Mouse (Mus musculus): ENCODE results near the gene Fgf16. TPM values are rescaled to one million over a fixed set of nuclear protein-coding genes. Genes with fewer than 3 reads are reported as not detected.

Gene Fgf16
- polyA plus RNA-seq, 1 experiment from 2014 or later, result not detected

DNA sequence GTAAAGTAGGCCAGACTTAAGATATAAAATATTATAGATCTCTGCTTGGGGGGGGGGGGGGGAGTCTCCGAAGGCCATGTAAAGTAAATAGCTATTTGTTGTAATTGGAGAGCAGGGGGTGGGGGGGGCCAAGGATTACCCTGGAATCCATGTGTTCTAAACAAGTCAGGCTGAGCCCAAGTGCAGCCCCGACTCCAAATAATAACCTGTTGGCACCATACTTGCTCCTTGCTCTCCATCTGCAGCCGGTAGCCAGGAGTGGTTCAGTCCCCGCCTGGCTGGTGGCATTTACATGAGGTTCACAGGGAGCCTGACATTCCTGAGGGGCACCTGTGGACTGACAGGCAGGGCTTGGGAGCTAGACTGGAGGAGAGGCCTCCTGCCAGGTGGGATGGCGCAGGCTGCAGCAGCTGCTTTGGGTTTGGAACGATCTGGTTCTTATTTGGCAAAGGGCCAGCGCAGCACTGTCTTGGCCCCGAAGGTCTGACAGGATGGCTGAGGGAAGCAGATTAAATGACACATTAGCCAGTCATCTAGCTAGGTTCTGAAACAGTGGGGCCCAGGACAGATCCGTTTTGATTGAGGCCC is 3.2 kb downstream of the Fgf16 start:
- H3K9me3 ChIP-seq (replicated peaks), result no peaks in the 10 kb centered on the region
- H3K27ac ChIP-seq, result no peak overlapping the region
- no peak overlapping the region for H3K4me3 ChIP-seq (replicated peaks)
- DNase-seq (no peak), ATAC-seq (ENCODE audit: low read depth) (no peak)
- no peak overlapping the region for H3K9ac ChIP-seq
- 36% methylated on average over 9 of the region's 9 CpGs for WGBS (ENCODE audit: insufficient replicate concordance)
- H3K36me3 ChIP-seq, result no peaks in the 10 kb centered on the region
- no peak overlapping the region for H3K4me2 ChIP-seq
- H3K4me1 ChIP-seq (replicated peaks), result no peaks in the 10 kb centered on the region
- peaks cover 56% of the 10 kb centered on the region for H3K27me3 ChIP-seq

DNA sequence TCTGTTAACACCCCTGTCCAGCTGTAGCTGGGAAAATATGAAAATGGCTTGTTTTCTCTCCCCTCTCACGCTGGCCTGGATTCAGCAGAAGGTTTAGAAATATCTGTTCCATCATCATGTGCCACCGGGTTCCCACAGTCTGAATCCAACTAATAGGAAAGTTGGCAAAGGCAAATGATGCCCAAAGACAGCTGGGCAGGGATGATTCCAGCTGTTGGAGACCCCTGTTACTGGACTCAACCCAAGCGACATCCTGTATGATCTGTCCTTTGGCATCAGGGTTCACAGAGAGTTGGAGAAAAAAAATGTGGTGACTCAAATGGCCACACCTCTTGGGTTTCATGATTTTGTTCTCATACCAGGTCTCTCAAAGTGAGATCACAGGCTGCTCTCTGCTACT is 3.9 kb downstream of the Fgf16 start:
- no peaks in the 10 kb centered on the region for H3K36me3 ChIP-seq
- 59% methylated on average over 3 of the region's 3 CpGs for WGBS (ENCODE audit: insufficient replicate concordance)
- no peak overlapping the region for H3K9ac ChIP-seq
- H3K27ac ChIP-seq, result no peak overlapping the region
- ATAC-seq (ENCODE audit: low read depth) (no peak), DNase-seq (no peak)
- H3K4me3 ChIP-seq (replicated peaks), result no peak overlapping the region
- H3K4me1 ChIP-seq (replicated peaks), result no peaks in the 10 kb centered on the region
- H3K27me3 ChIP-seq, result peaks cover 49% of the 10 kb centered on the region
- H3K4me2 ChIP-seq, result no peak overlapping the region
- no peaks in the 10 kb centered on the region for H3K9me3 ChIP-seq (replicated peaks)

GRCm38 (mm10) chrX:105773281-105773680 is 9.2 kb downstream of the Fgf16 start:
- Histone ChIP-seq H3K9ac (no peak overlapping the region), H3K36me3 (no peaks in the 10 kb centered on the region), H3K4me3 (replicated peaks) (no peak overlapping the region), H3K9me3 (replicated peaks) (no peaks in the 10 kb centered on the region), H3K27me3 (no peaks in the 10 kb centered on the region; the same call in 1 of the 2 replicates), H3K4me1 (replicated peaks) (no peaks in the 10 kb centered on the region), H3K27ac (no peak overlapping the region), H3K4me2 (no peak overlapping the region)
- DNase-seq, result no peak
- no peak for ATAC-seq (ENCODE audit: low read depth)
- 58% methylated on average over 5 of the region's 5 CpGs for WGBS (ENCODE audit: insufficient replicate concordance)

GRCm38 (mm10) chrX:105794806-105795403 is 30.8 kb downstream of the Fgf16 start:
- DNase-seq (no peak), ATAC-seq (ENCODE audit: low read depth) (no peak)
- Histone ChIP-seq H3K4me1 (replicated peaks) (no peaks in the 10 kb centered on the region), H3K9me3 (replicated peaks) (no peaks in the 10 kb centered on the region), H3K27me3 (no peaks in the 10 kb centered on the region), H3K9ac (no peak overlapping the region), H3K4me2 (no peak overlapping the region), H3K27ac (no peak overlapping the region), H3K36me3 (no peaks in the 10 kb centered on the region), H3K4me3 (replicated peaks) (no peak overlapping the region)
- WGBS (ENCODE audit: insufficient replicate concordance), result 56% methylated on average over 8 of the region's 8 CpGs

GRCm38 (mm10) chrX:105824462-105824861 is 60.4 kb downstream of the Fgf16 start:
- Histone ChIP-seq H3K4me3 (replicated peaks) (no peak overlapping the region), H3K4me1 (replicated peaks) (no peaks in the 10 kb centered on the region), H3K4me2 (no peak overlapping the region), H3K9me3 (replicated peaks) (no peaks in the 10 kb centered on the region), H3K9ac (no peak overlapping the region), H3K27me3 (no peaks in the 10 kb centered on the region), H3K27ac (no peak overlapping the region), H3K36me3 (peaks cover 28% of the 10 kb centered on the region)
- DNase-seq (no peak), ATAC-seq (ENCODE audit: low read depth) (no peak)
- 39% methylated on average over 5 of the region's 5 CpGs for WGBS (ENCODE audit: insufficient replicate concordance)

Other genes with a start within 250 kb of the Fgf16 start
- 51.5 and 62.0 TPM in 2 replicates for gene Atrx, start 165.1 kb downstream of the Fgf16 start, polyA plus RNA-seq (2015; fragmentation: Nextera tagmentation; extraction: Ambion mirVana)
- gene Magt1, start 247.6 kb downstream of the Fgf16 start, polyA plus RNA-seq (2015; fragmentation: Nextera tagmentation; extraction: Ambion mirVana), result 30.9 and 41.9 TPM in 2 replicates

Data from liver, embryonic 13.5 days (tissue).